Mouse (Mus musculus) CH12.LX (cell line): ENCODE data around the gene Armc8. TPM values are rescaled to one million over a fixed set of nuclear protein-coding genes. Genes with fewer than 3 reads are reported as not detected.

ENCODE experiments used
- DNase-seq: peaks from one replicate; pipeline ENCODE4 v3.0.0-alpha.2; 2013; ENCODE audit errors: extremely low read depth
- H3K27ac ChIP-seq: 2 replicates; pipeline ENCODE4 v1.5.1; 2012; ENCODE audit warnings: low read depth, mild to moderate bottlenecking, control low read depth, moderate library complexity; ENCODE audit not compliant: insufficient read depth
- H3K27me3 ChIP-seq: replicated peaks from 2 replicates; pipeline ENCODE3; 2012; ENCODE audit warnings: inconsistent platforms
- H3K36me3 ChIP-seq, 2 experiments: replicated peaks in 1 of 2; 2 replicates each; pipeline versions ENCODE3 to v1.6.1; 2012; ENCODE audit warnings: inconsistent platforms in 1 of 2, low read length in 1 of 2, mild to moderate bottlenecking in 1 of 2, mixed read lengths in 1 of 2, moderate library complexity in 1 of 2; ENCODE audit not compliant: control insufficient read depth in 1 of 2, insufficient read depth in 1 of 2
- H3K4me1 ChIP-seq, 2 experiments: 2 replicates each; pipeline ENCODE4 v1.6.1; 2012; ENCODE audit warnings: inconsistent platforms in 1 of 2, moderate library complexity in 1 of 2; ENCODE audit not compliant: insufficient read depth in 2 of 2, control insufficient read depth in 1 of 2
- H3K4me2 ChIP-seq: 2 replicates; pipeline ENCODE4 v1.6.1; 2012; ENCODE audit warnings: low read depth, mild to moderate bottlenecking, control low read depth; ENCODE audit not compliant: poor library complexity, insufficient read depth, severe bottlenecking
- H3K4me3 ChIP-seq, 3 experiments: fragments of 150-350 bp in 1 of 3; sonication (generic) in 1 of 3; replicated peaks in 1 of 3; 2 replicates each; pipeline versions ENCODE3 to v1.5.1; 2011 to 2012; ENCODE audit warnings: low read depth in 2 of 3, low read length in 2 of 3, mild to moderate bottlenecking in 2 of 3, moderate library complexity in 2 of 3, control low read depth in 1 of 3, improper control_type of control experiment in 1 of 3, inconsistent platforms in 1 of 3, mixed read lengths in 1 of 3; ENCODE audit not compliant: poor library complexity in 1 of 3
- H3K79me2 ChIP-seq: replicated peaks from 2 replicates; pipeline ENCODE4 v1.6.1; 2012; ENCODE audit warnings: mild to moderate bottlenecking, moderate library complexity; ENCODE audit not compliant: control insufficient read depth, poor library complexity, insufficient read depth, severe bottlenecking; ENCODE audit errors: extremely low read depth
- H3K9ac ChIP-seq: 2 replicates; pipeline ENCODE4 v1.6.1; 2012; ENCODE audit warnings: low read depth, mild to moderate bottlenecking, control low read depth, moderate library complexity; ENCODE audit not compliant: insufficient read depth
- H3K9me3 ChIP-seq: replicated peaks from 2 replicates; pipeline ENCODE3; 2012; ENCODE audit warnings: low read length, inconsistent platforms, mixed read lengths
- BHLHE40 ChIP-seq: IDR thresholded peaks from 2 replicates; pipeline ENCODE4 v1.6.1; 2011; ENCODE audit warnings: mild to moderate bottlenecking, low read depth, low read length, improper control_type of control experiment
- CHD1 ChIP-seq: IDR thresholded peaks from 2 replicates; pipeline ENCODE4 v1.6.1; 2012; ENCODE audit warnings: low read depth, low read length, improper control_type of control experiment, inconsistent platforms
- CHD2 ChIP-seq: IDR thresholded peaks from 2 replicates; pipeline ENCODE4 v1.6.1; 2011; ENCODE audit warnings: low read length, improper control_type of control experiment
- E2F4 ChIP-seq: IDR thresholded peaks from 2 replicates; pipeline ENCODE4 v1.6.1; 2011; ENCODE audit warnings: low read depth, low read length, improper control_type of control experiment; ENCODE audit not compliant: insufficient replicate concordance
- ELF1 ChIP-seq: IDR thresholded peaks from 2 replicates; pipeline ENCODE4 v1.6.1; 2014; ENCODE audit warnings: low read depth, mild to moderate bottlenecking, inconsistent platforms, low read length, improper control_type of control experiment
- EP300 ChIP-seq: IDR thresholded peaks from 2 replicates; pipeline ENCODE4 v1.6.1; 2011; ENCODE audit warnings: low read length, improper control_type of control experiment
- ETS1 ChIP-seq: conservative IDR thresholded peaks from 2 replicates; pipeline ENCODE4 v1.6.1; 2012; ENCODE audit warnings: low read depth, mild to moderate bottlenecking, inconsistent platforms, low read length, improper control_type of control experiment, moderate library complexity
- GABPA ChIP-seq: IDR thresholded peaks from 2 replicates; pipeline ENCODE4 v1.6.1; 2012; ENCODE audit warnings: low read depth, low read length, improper control_type of control experiment, inconsistent platforms; ENCODE audit not compliant: insufficient replicate concordance
- HCFC1 ChIP-seq: IDR thresholded peaks from 2 replicates; pipeline ENCODE4 v1.6.1; 2012; ENCODE audit warnings: low read depth, mild to moderate bottlenecking, inconsistent platforms, low read length, improper control_type of control experiment
- IRF4 ChIP-seq: IDR thresholded peaks from 2 replicates; pipeline ENCODE4 v1.6.1; 2014; ENCODE audit warnings: low read depth, mild to moderate bottlenecking, inconsistent platforms, low read length, improper control_type of control experiment
- JUN ChIP-seq: IDR thresholded peaks from 2 replicates; pipeline ENCODE4 v1.6.1; 2011; ENCODE audit warnings: low read depth, mild to moderate bottlenecking, low read length, improper control_type of control experiment, moderate library complexity; ENCODE audit not compliant: insufficient read depth
- JUND ChIP-seq: conservative IDR thresholded peaks from 2 replicates; pipeline ENCODE4 v1.6.1; 2011; ENCODE audit warnings: low read depth, low read length, improper control_type of control experiment
- KAT2A ChIP-seq: IDR thresholded peaks from 2 replicates; pipeline ENCODE4 v1.6.1; 2012; ENCODE audit warnings: low read length, improper control_type of control experiment, inconsistent platforms; ENCODE audit not compliant: insufficient replicate concordance
- MAFK ChIP-seq: IDR thresholded peaks from 2 replicates; pipeline ENCODE4 v1.6.1; 2011; ENCODE audit warnings: low read length, improper control_type of control experiment; ENCODE audit not compliant: insufficient replicate concordance
- MAX ChIP-seq: IDR thresholded peaks from 2 replicates; pipeline ENCODE4 v1.6.1; 2011; ENCODE audit warnings: low read length, improper control_type of control experiment
- MAZ ChIP-seq: IDR thresholded peaks from 2 replicates; pipeline ENCODE4 v1.6.1; 2012; ENCODE audit warnings: low read depth, mild to moderate bottlenecking, inconsistent platforms, low read length, improper control_type of control experiment, moderate library complexity
- MEF2A ChIP-seq: IDR thresholded peaks from 2 replicates; pipeline ENCODE4 v1.6.1; 2014; ENCODE audit warnings: low read depth, mild to moderate bottlenecking, inconsistent platforms, low read length, improper control_type of control experiment, borderline replicate concordance
- MXI1 ChIP-seq: IDR thresholded peaks from 2 replicates; pipeline ENCODE4 v1.6.1; 2011; ENCODE audit warnings: mild to moderate bottlenecking, low read depth, low read length, improper control_type of control experiment
- MYC ChIP-seq: IDR thresholded peaks from 2 replicates; pipeline ENCODE4 v1.6.1; 2011; ENCODE audit warnings: low read depth, mild to moderate bottlenecking, improper control_type of control experiment, low read length
- NELFE ChIP-seq: IDR thresholded peaks from 2 replicates; pipeline ENCODE4 v1.6.1; 2011; ENCODE audit warnings: low read depth, low read length, improper control_type of control experiment
- NRF1 ChIP-seq: IDR thresholded peaks from 2 replicates; pipeline ENCODE4 v1.6.1; 2014; ENCODE audit warnings: low read depth, mild to moderate bottlenecking, inconsistent platforms, low read length, improper control_type of control experiment, moderate library complexity
- PAX5 ChIP-seq: IDR thresholded peaks from 2 replicates; pipeline ENCODE4 v1.6.1; 2012; ENCODE audit warnings: low read length, inconsistent platforms, mixed read lengths
- POLR2A ChIP-seq: IDR thresholded peaks from 2 replicates; pipeline ENCODE4 v1.6.1; 2011; ENCODE audit warnings: low read depth, mild to moderate bottlenecking, improper control_type of control experiment, low read length
- RAD21 ChIP-seq: IDR thresholded peaks from 2 replicates; pipeline ENCODE4 v1.6.1; 2011; ENCODE audit warnings: low read depth, mild to moderate bottlenecking, low read length, improper control_type of control experiment, moderate library complexity
- RCOR1 ChIP-seq: conservative IDR thresholded peaks from 2 replicates; pipeline ENCODE4 v1.6.1; 2012; ENCODE audit warnings: low read depth, mild to moderate bottlenecking, inconsistent platforms, low read length, improper control_type of control experiment
- TBP ChIP-seq: conservative IDR thresholded peaks from 2 replicates; pipeline ENCODE4 v1.6.1; 2011; ENCODE audit warnings: low read depth, low read length, improper control_type of control experiment
- TCF12 ChIP-seq: IDR thresholded peaks from 2 replicates; pipeline ENCODE4 v1.6.1; 2014; ENCODE audit warnings: low read depth, mild to moderate bottlenecking, inconsistent platforms, low read length, improper control_type of control experiment
- UBTF ChIP-seq: IDR thresholded peaks from 2 replicates; pipeline ENCODE4 v1.6.1; 2012; ENCODE audit warnings: low read depth, mild to moderate bottlenecking, inconsistent platforms, low read length, improper control_type of control experiment, moderate library complexity
- ZC3H11A ChIP-seq: IDR thresholded peaks from 2 replicates; pipeline ENCODE4 v1.6.1; 2012; ENCODE audit warnings: low read depth, mild to moderate bottlenecking, inconsistent platforms, low read length, improper control_type of control experiment
- ZMIZ1 ChIP-seq: IDR thresholded peaks from 2 replicates; pipeline ENCODE4 v1.6.1; 2012; ENCODE audit warnings: low read depth, mild to moderate bottlenecking, inconsistent platforms, low read length, improper control_type of control experiment
- ZNF384 ChIP-seq: IDR thresholded peaks from 2 replicates; pipeline ENCODE4 v1.6.1; 2012; ENCODE audit warnings: low read depth, low read length, improper control_type of control experiment, inconsistent platforms
- dilution Hi-C: fragments of 300-500 bp; cut with MboI; formaldehyde crosslinking; loops from 2 replicates; pipeline ENCODE4 v1.14.3; 2020; ENCODE audit warnings: low sequenced_read_pairs; ENCODE audit not compliant: extremely low pct_unique_long_range_greater_than_20kb, extremely low pct_ligation_motif_present
- in situ Hi-C: fragments of 300-500 bp; cut with MboI; formaldehyde crosslinking; loops from 3 replicates; pipeline ENCODE4 v1.14.3; 2019; ENCODE audit warnings: low sequenced_read_pairs, low pct_ligation_motif_present, low pct_unique_long_range_greater_than_20kb, mixed read lengths
- polyA plus RNA-seq: library from polyadenylated mRNA; unstranded; fragments of >175 nt; gene quantifications from 2 replicates; pipeline ENCODE4 v1.2.1, GENCODE M21; 2012; ENCODE audit warnings: low read depth; ENCODE audit not compliant: insufficient read length
- total RNA-seq, 2 experiments: library from RNA; depleted of rRNA; stranded (reverse); fragments of 300-350 nt in 1 of 2; fragments of >200 nt in 1 of 2; gene quantifications; 2 replicates each; pipeline ENCODE4 v1.2.3; 2012 to 2014

The Armc8 gene
- total and polyA plus RNA-seq, 3 experiments = 9.3 to 16.9 (median 15.3) TPM

DNA sequence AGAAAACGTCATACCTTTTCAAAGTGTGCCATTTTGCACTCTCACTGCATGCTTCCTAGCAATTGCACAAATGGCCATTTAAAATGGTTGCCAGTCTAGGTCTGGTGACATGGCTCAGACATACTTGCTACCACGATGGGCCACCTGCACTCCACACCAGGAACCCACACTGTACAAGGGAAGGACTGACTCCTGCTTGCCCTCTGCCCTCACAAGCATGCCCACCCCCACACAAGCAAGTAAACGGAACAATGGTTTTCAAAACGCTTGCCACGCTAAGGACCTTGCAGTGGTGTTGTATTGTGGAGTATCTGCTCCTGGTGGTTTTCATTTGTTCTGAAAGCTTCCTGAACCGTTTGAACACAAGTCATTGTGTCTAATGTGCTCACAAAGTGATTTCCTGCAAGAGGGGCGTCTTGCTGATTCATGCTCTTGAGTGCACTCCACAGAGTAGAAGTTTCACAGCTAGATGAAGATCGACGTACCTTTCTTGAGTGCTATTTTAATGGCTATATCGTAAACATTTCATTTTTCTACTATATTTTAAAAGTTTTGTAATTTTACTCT lies 76.0 kb downstream of the Armc8 start:
- in situ Hi-C loops = no loop called here
- Histone ChIP-seq H3K36me3 (peaks cover 31 to 69% of the 10 kb centered on the region in 2 experiments), H3K9ac (no peak overlapping the region), H3K4me1 (peaks cover 4 to 17% of the 10 kb centered on the region in 2 experiments), H3K9me3 (no peaks in the 10 kb centered on the region), H3K4me2 (no peak overlapping the region), H3K4me3 (no peak overlapping the region), H3K27me3 (no peaks in the 10 kb centered on the region), H3K27ac (no peak overlapping the region; the same call in 1 of the 2 replicates), H3K79me2 (no peaks in the 10 kb centered on the region)
- TF ChIP-seq POLR2A (no peak), ZMIZ1 (no peak), UBTF (no peak), EP300 (no peak)
- dilution Hi-C loops = no loop called here
- DNase-seq = no peak

DNA sequence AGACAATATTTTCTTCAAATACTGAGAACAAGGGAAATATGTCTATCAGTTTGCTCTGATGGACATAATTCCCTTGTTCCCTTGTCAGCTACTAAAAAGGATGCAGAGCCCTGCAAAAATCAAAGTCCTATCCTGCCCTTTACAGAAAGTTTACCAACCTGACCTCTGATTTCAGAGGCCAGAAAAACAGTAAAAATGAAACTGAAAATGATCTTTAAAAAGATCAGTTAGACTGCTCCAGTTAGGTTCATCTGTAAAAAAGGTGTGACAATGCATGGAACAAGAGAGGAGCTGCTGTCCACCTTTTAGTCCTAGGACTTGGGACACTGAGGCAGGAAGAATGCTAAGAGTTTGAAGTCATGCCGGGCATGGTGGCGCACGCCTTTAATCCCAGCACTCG lies 77.6 kb downstream of the Armc8 start:
- dilution Hi-C loops (no loop called here), in situ Hi-C loops (no loop called here)
- H3K36me3 ChIP-seq = peaks cover 34 to 71% of the 10 kb centered on the region in 2 experiments
- H3K27ac ChIP-seq = no peak overlapping the region
- no peaks in the 10 kb centered on the region for H3K27me3 ChIP-seq
- H3K4me2 ChIP-seq = peak overlapping the region; percentile 65
- no peak for TF ChIP-seq JUN
- no peak for TF ChIP-seq POLR2A
- TF ChIP-seq MEF2A = peak; percentile 67; the same call in 1 of the 2 replicates
- TF ChIP-seq MAX = no peak
- no peak for TF ChIP-seq E2F4
- TF ChIP-seq GABPA = no peak
- TF ChIP-seq JUND = no peak
- TF ChIP-seq RCOR1 = no peak
- TF ChIP-seq TCF12 = no peak
- TF ChIP-seq ZC3H11A = no peak
- TF ChIP-seq MXI1 = no peak
- TF ChIP-seq ZMIZ1 = no peak
- TF ChIP-seq ZNF384 = no peak
- TF ChIP-seq RAD21 = no peak
- TF ChIP-seq NELFE = no peak
- TF ChIP-seq MAZ = no peak
- no peak for TF ChIP-seq KAT2A
- no peak for TF ChIP-seq ELF1
- no peak for TF ChIP-seq UBTF
- TF ChIP-seq CHD2 = no peak
- no peak for TF ChIP-seq HCFC1
- TF ChIP-seq IRF4 = peak; percentile 79
- no peak for TF ChIP-seq TBP
- no peak for TF ChIP-seq PAX5
- no peak for TF ChIP-seq MAFK
- TF ChIP-seq BHLHE40 = no peak
- peak; percentile 70 for TF ChIP-seq EP300
- no peak for TF ChIP-seq NRF1
- TF ChIP-seq CHD1 = no peak
- no peak for TF ChIP-seq MYC
- TF ChIP-seq ETS1 = 0 out of 2 replicates have a peak, but pooled peaks have one; percentile 12
- H3K9me3 ChIP-seq = no peaks in the 10 kb centered on the region
- no peak overlapping the region for H3K4me3 ChIP-seq
- H3K9ac ChIP-seq = no peak overlapping the region
- no peak for DNase-seq
- H3K79me2 ChIP-seq = no peaks in the 10 kb centered on the region
- peaks cover 4 to 17% of the 10 kb centered on the region in 2 experiments for H3K4me1 ChIP-seq
